Mouse (Mus musculus) layer of hippocampus, postnatal 36 days (tissue): ENCODE results near the gene Sap30. TPM values are rescaled to one million over a fixed set of nuclear protein-coding genes. Genes with fewer than 3 reads are reported as not detected.

Experiments
- DNase-seq, 2 experiments: peaks; one replicate each; pipeline ENCODE4 v3.0.0; 2022
- total RNA-seq, 2 experiments: library from RNA; stranded (reverse); gene quantifications; 2 replicates each; pipeline ENCODE4 v1.2.3; 2021

Sap30 gene
- total RNA-seq, 2 experiments from 2014 or later: 12.1 to 13.6 TPM

DNA sequence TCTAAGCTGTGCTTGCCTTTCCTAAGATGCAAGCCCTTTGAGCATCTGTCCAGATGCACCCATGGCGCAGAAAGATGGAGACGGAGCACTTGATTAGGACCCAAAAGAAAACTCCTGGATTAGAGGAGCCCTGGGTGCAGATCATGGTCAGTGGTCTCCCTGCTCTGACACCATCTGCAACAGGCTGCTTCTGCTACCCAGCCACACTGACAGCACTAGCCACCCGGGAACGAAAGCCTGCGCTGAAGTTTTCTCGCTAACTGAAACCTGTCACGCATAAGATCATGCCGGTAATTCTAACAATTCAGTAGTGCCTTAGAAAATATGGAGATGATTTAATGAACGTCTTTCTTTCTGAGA is 51.2 kb downstream of the Sap30 start:
- DNase-seq: no peak

GRCm38 (mm10) chr8:57435768-57436436 is 51.8 kb downstream of the Sap30 start:
- peak; percentile 31 to 38 for DNase-seq

- DNase-seq: no peak
Measured at GRCm38 (mm10) chr8:57432802-57433201, 54.9 kb downstream of the Sap30 start.

Other genes with a start within 250 kb of the Sap30 start
- not detected for gene Hand2, start 166.9 kb downstream of the Sap30 start, total RNA-seq
- gene Scrg1, start 31.9 kb downstream of the Sap30 start, total RNA-seq: 10 to 100 TPM; 60.1 to 68.7 TPM
- gene Hmgb2, start 24.0 kb upstream of the Sap30 start, total RNA-seq: 1 to 10 TPM; 4.8 to 5.6 TPM
- gene Galnt7, start 165.2 kb upstream of the Sap30 start, total RNA-seq: 10 to 100 TPM; 10.1 to 10.4 TPM